Mouse (Mus musculus): ENCODE data around the gene Rap1gap2.

Gene Rap1gap2

GRCm38 (mm10) chr11:74413449-74413972, 197.2 kb downstream of the Rap1gap2 start:
- in situ Hi-C loops (cut with MboI, MseI): no loop called here

- in situ Hi-C loops (cut with MboI, MseI): no loop called here
These were observed 198.3 kb downstream of the Rap1gap2 start for GRCm38 (mm10) chr11:74412462-74412861.

DNA sequence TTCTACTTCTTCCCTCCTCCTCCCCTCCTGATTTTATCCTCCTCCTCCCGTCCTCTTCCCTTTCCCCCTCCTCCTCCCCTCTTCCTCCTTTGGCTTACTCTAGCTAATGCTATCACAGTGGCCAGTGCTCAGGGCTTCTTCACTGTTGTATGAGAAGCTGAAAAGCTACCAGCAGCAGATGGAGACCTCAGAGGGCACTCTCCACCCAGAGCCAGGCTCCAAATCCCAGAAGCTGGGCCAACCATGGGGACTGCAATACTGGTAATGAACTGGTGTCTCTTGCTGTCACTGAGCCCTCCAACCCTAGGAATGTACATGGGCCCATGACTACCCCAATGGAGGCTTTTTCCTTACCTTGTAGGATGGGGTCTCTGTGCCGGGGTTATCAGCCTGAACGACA, 198.8 kb downstream of the Rap1gap2 start:
- in situ Hi-C loops (cut with MboI, MseI): no loop called here

GRCm38 (mm10) chr11:74409757-74410174, 200.9 kb downstream of the Rap1gap2 start:
- in situ Hi-C loops (cut with MboI, MseI): no loop called here

DNA sequence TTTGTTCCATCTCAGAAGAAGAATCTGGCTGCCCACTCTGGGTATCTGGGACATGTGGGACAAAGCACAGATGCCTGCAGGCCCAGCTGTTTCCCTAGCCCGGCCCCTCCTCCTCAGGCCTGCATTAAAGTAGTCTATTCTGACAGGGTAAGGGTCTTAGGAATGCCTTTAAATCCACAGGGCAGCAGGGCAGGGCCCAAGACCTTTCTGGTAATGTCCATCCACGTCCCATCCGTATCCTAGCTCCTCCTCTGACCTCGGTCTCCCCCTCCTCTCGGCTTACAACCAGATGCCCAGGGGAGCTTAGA, 201.3 kb downstream of the Rap1gap2 start:
- in situ Hi-C loops (cut with MboI, MseI): no loop called here

DNA sequence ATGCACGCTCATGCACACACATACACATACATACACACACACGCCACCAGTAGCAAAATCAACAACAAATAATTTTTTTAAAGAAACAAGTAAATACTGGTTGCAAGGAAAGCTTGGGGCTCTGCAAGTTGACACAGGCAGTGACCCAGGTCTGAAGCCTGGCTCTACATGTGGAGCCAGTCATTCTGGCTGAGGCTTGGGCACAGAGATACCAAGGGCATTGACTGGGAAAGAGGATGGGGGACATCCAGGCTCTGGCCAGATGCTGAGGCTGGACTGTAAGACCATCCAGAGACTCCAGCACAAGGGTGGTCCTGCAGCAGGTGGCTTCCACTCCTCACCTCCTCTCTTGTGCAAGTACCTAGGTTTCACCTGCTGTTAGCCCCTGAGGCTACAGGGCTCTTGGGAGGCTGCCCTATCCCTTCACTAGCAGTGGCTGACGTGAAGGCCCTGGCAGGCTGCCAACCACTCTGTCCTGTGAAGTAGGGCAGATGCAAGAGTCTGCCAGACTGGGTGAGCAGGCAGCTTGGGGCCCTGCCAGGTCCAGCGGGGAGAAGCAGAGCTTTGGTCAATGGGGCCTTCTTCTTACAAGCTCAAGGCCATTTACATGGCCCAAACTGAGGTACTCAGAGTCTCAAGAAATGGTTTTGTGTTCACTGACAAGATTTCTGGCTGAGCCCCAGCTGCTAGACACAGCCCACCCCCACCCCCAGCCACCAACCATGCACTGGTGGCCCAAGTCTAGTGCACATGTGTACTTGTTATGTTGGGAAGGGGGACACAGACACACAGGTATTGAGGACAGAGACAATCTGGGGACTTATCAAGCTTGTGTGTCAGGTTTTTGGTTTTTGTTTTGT, 201.9 kb downstream of the Rap1gap2 start:
- in situ Hi-C loops (cut with MboI, MseI): no loop called here

DNA sequence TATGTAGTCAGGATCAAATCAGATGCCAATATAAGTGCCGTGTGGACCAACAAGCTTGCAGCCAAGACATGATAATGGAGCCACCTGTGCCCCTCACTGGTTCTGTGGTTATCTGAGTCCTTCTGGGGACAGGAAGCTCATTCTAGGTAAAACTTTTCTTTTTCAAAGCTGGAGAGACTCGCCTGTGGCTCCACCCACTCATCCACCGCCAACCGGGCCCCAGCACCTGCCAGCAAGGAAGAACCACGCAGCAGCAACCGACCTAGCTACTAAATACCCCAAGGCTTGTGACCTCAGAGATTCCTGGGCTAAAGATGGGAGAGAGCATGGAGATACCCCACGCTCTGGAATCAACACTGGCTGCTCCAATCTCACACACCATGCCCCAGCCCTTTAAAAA, 205.5 kb downstream of the Rap1gap2 start:
- in situ Hi-C loops (cut with MboI, MseI): no loop called here

DNA sequence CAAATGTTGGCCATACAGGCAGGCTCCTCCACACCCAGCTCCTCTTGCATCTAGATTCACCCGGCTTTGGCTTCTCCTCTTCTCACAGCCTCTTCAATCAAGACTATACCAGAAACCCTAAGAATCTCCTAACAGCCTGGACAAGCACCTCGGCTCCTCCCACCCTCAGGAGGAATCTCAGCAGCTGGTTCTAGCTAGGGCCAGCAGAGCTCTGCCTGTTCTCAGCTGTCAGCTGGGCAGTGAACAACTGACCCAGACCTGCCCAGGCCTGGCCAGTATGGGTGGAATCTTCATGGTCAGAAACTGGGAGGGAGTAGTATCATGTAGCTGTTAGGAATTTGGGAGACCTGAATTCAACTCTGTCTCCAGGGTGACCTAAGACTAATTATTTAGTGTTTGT, 206.5 kb downstream of the Rap1gap2 start:
- in situ Hi-C loops (cut with MboI, MseI): no loop called here

DNA sequence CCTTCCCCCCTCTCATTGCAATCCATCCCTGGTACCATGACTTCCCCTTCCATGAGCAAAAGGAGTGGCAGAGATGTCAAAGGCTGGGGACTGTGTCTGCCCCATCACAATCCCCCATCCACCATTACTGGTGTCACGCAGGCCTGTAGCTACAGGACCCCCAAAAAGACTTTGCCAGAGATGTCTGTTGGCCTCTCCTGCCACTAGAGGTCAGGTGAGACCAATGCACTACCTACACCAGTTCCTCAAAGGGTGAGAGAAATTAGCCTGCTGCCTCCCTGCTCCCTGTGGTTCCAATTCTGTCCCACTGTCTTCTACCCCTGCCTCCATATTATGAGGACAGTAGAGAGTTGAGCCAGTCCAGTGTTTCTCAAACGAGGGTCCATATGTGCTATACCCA, 208.6 kb downstream of the Rap1gap2 start:
- in situ Hi-C loops (cut with MboI, MseI): no loop called here

DNA sequence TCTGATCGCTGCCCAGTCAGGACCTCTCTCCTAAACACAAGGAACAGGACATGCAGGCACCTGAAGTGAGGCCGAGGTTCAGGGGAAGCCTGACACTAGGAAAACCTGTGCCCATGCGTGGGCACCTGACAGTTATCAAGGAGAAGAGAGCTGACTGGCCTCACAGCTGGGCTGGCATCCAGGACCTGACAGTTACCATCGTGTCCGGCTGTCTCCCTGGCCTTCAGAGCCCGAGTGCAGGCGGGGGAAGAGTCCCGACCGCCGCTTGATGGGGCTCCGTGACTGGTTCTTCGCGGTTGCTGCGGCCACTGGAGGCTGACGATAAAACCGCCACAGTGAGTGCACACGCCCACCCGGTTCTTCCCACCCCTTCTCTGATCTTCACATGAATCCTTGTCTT, 215.1 kb downstream of the Rap1gap2 start:
- in situ Hi-C loops (cut with MboI, MseI): no loop called here

GRCm38 (mm10) chr11:74393489-74393888, 217.2 kb downstream of the Rap1gap2 start:
- in situ Hi-C loops (cut with MboI, MseI): no loop called here

GRCm38 (mm10) chr11:74392903-74393302, 217.8 kb downstream of the Rap1gap2 start:
- in situ Hi-C loops (cut with MboI, MseI): no loop called here

GRCm38 (mm10) chr11:74391899-74392298, 218.8 kb downstream of the Rap1gap2 start:
- in situ Hi-C loops (cut with MboI, MseI): no loop called here

DNA sequence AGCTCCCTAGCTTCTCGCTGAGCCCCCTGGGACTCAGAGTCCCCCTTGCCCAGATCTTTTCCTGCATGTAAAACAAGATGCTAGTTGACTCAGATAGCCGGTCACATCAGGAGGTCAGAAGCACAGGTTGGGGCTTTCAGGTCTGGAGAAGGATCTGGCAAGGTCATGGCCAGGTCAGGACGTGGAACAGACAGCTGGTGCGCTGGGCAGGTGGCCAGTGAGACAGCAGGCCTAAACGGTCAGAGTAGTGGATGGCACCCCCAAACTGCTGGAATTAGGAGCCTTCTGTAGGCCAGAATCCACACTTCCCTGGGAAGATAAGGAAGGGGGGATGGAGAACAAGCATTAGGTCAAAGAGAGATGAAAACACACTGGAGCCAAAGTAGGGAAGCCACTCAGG, 223.5 kb downstream of the Rap1gap2 start:
- in situ Hi-C loops (cut with MboI, MseI): no loop called here

- in situ Hi-C loops (cut with MboI, MseI): no loop called here
These were observed 225.0 kb downstream of the Rap1gap2 start for GRCm38 (mm10) chr11:74385674-74386073.

GRCm38 (mm10) chr11:74379166-74379873, 231.4 kb downstream of the Rap1gap2 start:
- in situ Hi-C loops (cut with MboI, MseI): loop anchor here (5.0 to 10.0 kb wide), 2 partner anchors 148 to 1245 kb away; partner anchors contain the start of gene Haspin

- in situ Hi-C loops (cut with MboI, MseI): loop anchor here (5.0 to 10.0 kb wide), 2 partner anchors 150 to 1242 kb away; partner anchors contain the start of gene Haspin
These were observed 233.9 kb downstream of the Rap1gap2 start for GRCm38 (mm10) chr11:74376847-74377246.

- in situ Hi-C loops (cut with MboI, MseI): loop anchor here (10.0 kb wide), 1 partner anchor 1237 kb away; the partner anchor contains the start of gene Haspin
These were observed 239.2 kb downstream of the Rap1gap2 start for GRCm38 (mm10) chr11:74371393-74372100.

DNA sequence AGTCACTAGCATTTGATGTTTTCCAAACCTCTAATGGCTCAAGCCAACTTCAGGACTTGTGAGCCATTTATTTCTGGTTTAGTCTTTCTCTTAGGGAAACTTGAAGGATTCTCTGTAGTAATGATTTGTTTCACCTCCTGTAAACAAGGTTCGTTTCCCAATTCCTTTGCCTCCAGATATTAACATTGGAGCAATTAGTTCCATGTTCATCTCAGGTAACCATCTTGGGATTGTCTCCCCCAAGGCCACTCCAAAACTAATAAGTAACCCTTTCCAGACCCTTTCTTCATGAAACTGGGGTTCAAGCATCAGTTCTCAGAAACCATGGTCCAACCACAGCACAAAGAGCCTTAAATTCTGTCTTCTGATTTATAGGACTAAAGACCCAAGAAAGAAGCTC, 248.9 kb downstream of the Rap1gap2 start, which contains the start of gene Olfr412:
Olfr412 (plus strand) TSS at position 301 of the 400 bp plus-strand sequence.
- in situ Hi-C loops (cut with MboI, MseI): no loop called here

GRCm38 (mm10) chr11:74352550-74352949, 258.2 kb downstream of the Rap1gap2 start, which contains the start of gene Olfr411:
Gene Olfr411, minus strand, starts transcription at chr11:74352650.
- in situ Hi-C loops (cut with MboI, MseI): loop anchor here (10.0 kb wide), 1 partner anchor 88 kb away; no protein-coding TSS in a partner anchor

- in situ Hi-C loops (cut with MboI, MseI): no loop called here
These were observed 272.8 kb downstream of the Rap1gap2 start, which contains the start of gene Olfr410 for GRCm38 (mm10) chr11:74337931-74338330. Gene Olfr410, minus strand, starts transcription at chr11:74338031.
